Mouse (Mus musculus) heart, embryonic 10.5 days (tissue): ENCODE results near the gene Atraid. TPM values are rescaled to one million over a fixed set of nuclear protein-coding genes. Genes with fewer than 3 reads are reported as not detected.

ENCODE experiments used
- DNase-seq: peaks from one replicate; pipeline ENCODE4 v3.0.0-alpha.2; 2017; ENCODE audit warnings: low spot score
- H3K27ac ChIP-seq: fragments of 300-500 bp; sonication (generic); 2 replicates; pipeline ENCODE4 v1.5.1; 2016; ENCODE audit warnings: mild to moderate bottlenecking
- H3K27me3 ChIP-seq: fragments of 300-500 bp; sonication (generic); 2 replicates; pipeline ENCODE4 v1.6.1; 2016; ENCODE audit warnings: mild to moderate bottlenecking; ENCODE audit not compliant: poor library complexity, insufficient read depth, severe bottlenecking
- H3K36me3 ChIP-seq: fragments of 300-500 bp; sonication (generic); 2 replicates; pipeline ENCODE4 v1.6.1; 2016; ENCODE audit warnings: mild to moderate bottlenecking, moderate library complexity
- H3K4me1 ChIP-seq: fragments of 300-500 bp; sonication (generic); 2 replicates; pipeline ENCODE4 v1.6.1; 2016; ENCODE audit warnings: mild to moderate bottlenecking
- H3K4me3 ChIP-seq: fragments of 300-500 bp; sonication (generic); 2 replicates; pipeline ENCODE4 v1.5.1; 2016; ENCODE audit warnings: mild to moderate bottlenecking, moderate library complexity
- H3K9me3 ChIP-seq: fragments of 300-500 bp; sonication (generic); 2 replicates; pipeline ENCODE4 v1.6.1; 2016; ENCODE audit warnings: mild to moderate bottlenecking, moderate library complexity
- WGBS: fragments of 180-500 bp; shearing (Covaris S2); methylation state at CpG from one replicate; pipeline ENCODE4 v1.1.7; 2016; 5-methylcytosine and 5-hydroxymethylcytosine counted together
- polyA plus RNA-seq: library from polyadenylated mRNA; unstranded; fragments of >200 nt; fragmentation: Nextera tagmentation; extraction: Ambion mirVana; gene quantifications from 2 replicates; pipeline ENCODE4 v1.2.1, GENCODE M21; 2016

Atraid gene
- polyA plus RNA-seq, 1 experiment from 2014 or later: 79.7 TPM

DNA sequence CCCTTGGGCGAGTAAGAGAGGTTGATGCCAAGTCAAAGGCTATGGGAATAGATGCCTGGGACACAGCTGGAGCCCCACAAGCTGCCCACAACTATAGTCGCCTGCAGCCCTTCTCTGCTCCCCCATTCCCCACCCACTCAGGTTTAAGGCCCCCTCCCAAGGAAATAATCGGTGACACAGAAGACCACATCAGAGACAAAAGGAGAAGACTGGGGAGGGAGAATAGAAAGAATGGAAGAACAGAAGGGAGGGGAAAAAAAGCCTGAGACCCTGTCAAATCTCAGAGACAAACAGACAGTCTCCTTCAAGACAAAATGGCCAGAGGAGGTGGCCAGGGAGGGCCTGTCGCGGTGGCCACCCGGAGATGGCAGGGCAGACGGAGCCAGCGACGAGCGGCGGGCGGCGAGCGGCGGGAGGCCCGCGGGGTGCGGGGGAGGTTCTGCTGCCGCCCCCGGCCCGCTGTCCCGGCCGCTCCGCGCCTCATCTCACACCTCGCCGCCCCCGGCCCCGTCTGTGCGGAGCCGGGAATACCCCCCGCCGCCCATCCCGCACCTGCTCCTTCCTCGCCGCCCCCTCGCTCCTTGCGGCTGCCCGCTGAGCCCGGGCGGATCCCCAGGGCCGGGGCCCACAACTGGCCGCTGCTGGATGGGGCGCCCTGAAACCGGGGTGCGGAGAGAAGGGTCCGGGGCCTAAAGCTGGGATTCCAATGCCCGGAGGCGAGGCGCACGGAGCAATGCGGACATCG is 44.3 kb downstream of the Atraid start:
- no peak for DNase-seq
- Histone ChIP-seq H3K4me1 (peaks cover 38% of the 10 kb centered on the region), H3K9me3 (no peaks in the 10 kb centered on the region), H3K4me3 (peak overlapping the region; percentile 54), H3K36me3 (no peaks in the 10 kb centered on the region), H3K27me3 (peaks cover 100% of the 10 kb centered on the region), H3K27ac (peak overlapping the region; percentile 13)
- 3% methylated on average over 53 of the region's 53 CpGs for WGBS

DNA sequence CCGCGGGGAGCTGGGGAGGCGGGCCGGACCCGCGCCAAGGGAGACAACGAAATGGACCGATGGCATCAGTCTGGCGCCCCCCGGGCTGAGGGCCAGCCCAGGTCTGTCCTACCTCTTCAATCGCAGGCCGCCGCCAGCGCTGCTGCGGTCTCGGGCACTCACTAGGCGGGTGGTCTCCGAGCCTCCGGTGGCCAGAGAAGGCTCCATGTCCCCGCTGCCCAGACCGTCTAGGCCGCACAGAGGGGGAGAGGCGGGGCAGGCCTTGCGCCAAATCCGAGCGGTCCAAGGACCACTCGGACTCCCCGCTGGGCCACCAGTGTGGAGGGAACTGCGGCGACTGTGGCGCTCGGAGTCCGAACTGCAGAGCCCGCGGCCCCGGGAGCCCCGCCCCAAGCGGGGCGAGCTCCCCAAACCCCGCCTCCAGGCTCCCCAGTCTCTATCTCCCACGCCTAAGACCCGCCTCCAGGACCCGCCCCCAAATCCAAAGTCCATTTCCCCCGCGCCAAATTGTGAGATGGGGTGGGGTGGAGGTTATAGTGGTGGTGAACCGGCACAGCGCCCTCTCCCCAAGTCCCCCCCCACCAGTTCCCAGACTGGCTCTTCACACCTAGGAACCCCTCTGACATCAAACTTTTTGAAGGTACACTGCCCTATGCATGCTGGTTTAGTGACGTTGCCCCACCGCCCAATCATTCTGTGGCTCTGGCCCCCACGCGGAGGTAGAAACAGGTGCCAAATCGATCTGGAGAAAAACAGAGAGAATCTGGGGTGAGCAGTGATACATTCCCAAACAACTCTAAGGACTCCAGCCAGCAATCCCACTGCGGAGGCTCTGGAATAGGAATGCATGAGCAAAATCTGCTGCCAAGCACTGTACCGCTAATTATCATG is 45.3 kb downstream of the Atraid start:
- H3K27ac ChIP-seq: peak overlapping the region; percentile 13
- H3K27me3 ChIP-seq: peaks cover 100% of the 10 kb centered on the region
- H3K4me1 ChIP-seq: peaks cover 38% of the 10 kb centered on the region
- no peaks in the 10 kb centered on the region for H3K9me3 ChIP-seq
- H3K36me3 ChIP-seq: no peaks in the 10 kb centered on the region
- H3K4me3 ChIP-seq: peak overlapping the region; percentile 54
- DNase-seq: no peak
- WGBS: under 1% methylated on average over 53 of the region's 54 CpGs

DNA sequence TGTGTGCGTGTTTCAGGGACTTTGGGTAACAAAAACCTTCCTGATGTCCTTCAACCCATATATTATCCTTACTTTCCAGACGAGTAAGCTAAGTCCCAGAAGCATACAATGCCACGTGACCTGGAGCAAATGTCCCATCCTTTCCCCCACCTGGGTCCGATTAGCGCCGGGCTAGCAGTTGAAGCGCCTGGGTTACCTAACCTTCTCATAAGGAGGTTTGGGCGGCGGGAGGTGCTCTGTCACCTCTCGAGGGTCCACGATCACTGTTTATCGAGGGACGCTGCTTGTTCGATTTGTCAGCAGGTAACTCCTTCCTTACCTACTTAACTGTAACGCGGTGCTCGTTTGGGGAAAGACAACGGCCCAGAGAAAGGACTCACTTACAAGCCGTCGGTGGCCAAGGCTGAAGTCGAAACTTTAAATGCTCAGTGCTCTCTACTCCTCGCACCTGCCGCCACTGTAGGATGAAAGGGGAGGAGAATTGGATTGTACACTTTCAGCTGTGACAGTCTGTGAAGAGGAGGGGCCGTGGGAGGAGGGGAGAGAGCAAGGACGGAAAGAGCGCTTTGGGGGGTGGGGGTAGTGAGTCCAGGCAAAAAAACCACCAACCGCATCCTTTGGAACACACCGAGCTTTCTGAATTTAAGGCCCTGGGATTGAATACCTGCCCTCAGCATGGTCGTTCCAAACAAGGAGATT is 46.1 kb downstream of the Atraid start:
- peaks cover 38% of the 10 kb centered on the region for H3K4me1 ChIP-seq
- 4% methylated on average over 29 of the region's 29 CpGs for WGBS
- peaks cover 99% of the 10 kb centered on the region for H3K27me3 ChIP-seq
- H3K27ac ChIP-seq: peak overlapping the region; percentile 67; the same call in 1 of the 2 replicates
- H3K36me3 ChIP-seq: no peaks in the 10 kb centered on the region
- no peaks in the 10 kb centered on the region for H3K9me3 ChIP-seq
- H3K4me3 ChIP-seq: peak overlapping the region; percentile 54
- DNase-seq: no peak

DNA sequence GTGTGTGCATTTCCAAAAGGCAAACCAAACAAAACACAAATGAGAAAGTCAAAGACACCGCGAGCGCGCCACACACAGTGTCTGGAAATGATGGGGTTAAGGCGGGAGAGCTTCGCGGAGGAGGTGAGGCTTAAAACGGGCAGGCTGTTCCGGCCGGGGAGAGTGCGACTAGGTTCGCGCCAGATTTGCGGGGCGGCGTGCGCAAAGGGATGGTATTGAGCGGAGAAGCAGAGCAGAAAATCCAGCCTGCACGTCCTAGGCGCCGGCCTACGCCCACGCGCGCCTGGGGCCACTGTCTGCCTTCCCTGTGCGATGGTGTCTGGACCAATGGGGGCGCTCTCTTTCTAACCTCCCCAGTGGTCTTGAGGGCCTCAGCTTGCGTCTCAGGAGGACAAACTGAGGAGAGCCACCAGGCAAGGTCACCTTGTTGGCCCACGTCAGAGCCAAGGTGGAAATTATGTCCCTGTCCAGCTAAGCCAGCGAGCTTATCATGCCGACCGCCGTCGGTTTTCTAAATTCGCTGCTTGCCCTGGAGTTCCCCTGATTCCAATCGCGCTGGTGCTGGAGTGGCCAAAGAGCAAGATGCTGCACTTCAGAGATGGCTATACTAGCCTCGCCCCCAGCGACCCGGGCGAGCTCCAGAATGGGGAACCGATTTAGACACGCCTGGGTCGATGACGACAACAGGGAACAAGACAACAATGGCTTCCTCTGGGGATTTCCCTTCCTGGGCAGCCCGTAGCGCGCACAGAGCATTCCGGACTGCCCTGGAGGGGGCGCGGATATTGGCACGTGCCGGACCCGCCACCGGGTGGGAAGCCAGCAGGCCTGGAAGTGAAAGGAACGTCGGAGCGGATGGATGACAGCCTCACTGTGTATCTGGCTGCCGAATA is 46.9 kb downstream of the Atraid start:
- under 1% methylated on average over 59 of the region's 59 CpGs for WGBS
- Histone ChIP-seq H3K27me3 (peaks cover 98% of the 10 kb centered on the region), H3K9me3 (no peaks in the 10 kb centered on the region), H3K27ac (peak overlapping the region; percentile 67), H3K4me1 (peaks cover 38% of the 10 kb centered on the region), H3K36me3 (no peaks in the 10 kb centered on the region), H3K4me3 (peak overlapping the region; percentile 54)
- DNase-seq: no peak

DNA sequence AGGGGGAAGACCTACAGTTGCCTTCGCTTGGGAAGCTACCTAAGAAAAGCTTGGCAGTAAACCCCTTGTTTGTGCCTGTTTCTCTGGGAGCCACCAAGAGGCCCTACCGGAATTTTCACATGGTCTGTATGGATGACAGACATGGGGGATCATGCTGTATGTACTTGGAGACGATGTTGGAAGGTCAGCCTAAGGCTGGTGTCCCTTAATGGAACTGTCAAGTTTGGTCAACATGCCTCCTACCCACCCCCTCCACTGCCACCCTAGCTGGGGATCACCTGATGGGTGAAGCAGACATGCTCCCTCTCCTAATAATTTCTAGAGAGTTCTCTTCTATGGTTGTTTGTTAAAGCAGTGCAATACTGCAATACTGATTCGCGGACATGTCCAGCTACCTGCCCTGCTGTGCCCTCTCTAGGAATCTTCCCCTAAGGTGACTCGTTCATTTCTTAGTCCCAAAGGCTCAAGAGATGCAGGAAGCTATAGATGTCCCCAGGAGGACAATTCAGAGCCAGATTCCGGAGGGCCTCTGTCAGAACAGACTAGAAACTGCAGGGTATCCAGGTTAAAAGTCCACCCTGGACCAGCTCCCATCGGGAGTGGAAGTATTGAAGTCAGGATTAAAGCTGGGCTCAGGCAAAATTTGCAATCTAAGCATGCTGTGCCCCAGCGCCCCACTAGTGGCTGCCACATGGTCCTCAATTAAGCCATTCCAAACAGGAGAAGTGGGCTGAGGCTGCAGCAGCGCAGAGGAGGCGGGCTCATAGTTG is 47.8 kb downstream of the Atraid start:
- H3K27me3 ChIP-seq: peaks cover 89% of the 10 kb centered on the region
- WGBS: 30% methylated on average over 11 of the region's 11 CpGs

More for the DNA sequence above, 47.8 kb downstream of the Atraid start:
- Histone ChIP-seq H3K4me3 (peak overlapping the region; percentile 54), H3K36me3 (no peaks in the 10 kb centered on the region), H3K27ac (peak overlapping the region; percentile 67), H3K9me3 (no peaks in the 10 kb centered on the region), H3K4me1 (peaks cover 38% of the 10 kb centered on the region)
- DNase-seq: no peak

Other genes starting within 250 kb of the Atraid start
- 16.3 and 16.6 TPM in 2 replicates for gene Mapre3, start 233.7 kb upstream of the Atraid start, polyA plus RNA-seq
- 86.3 and 87.4 TPM in 2 replicates for gene Tmem214, start 180.3 kb upstream of the Atraid start, polyA plus RNA-seq
- gene Agbl5, start 159.6 kb upstream of the Atraid start, polyA plus RNA-seq: 12.3 and 17.4 TPM in 2 replicates
- gene Ost4, start 140.5 kb upstream of the Atraid start, polyA plus RNA-seq: 432 and 455 TPM in 2 replicates
- 166 and 172 TPM in 2 replicates for gene Emilin1, start 134.9 kb upstream of the Atraid start, polyA plus RNA-seq
- gene Khk, start 126.9 kb upstream of the Atraid start, polyA plus RNA-seq: 10.5 and 14.5 TPM in 2 replicates
- 5.5 and 6.0 TPM in 2 replicates for gene Cgref1, start 102.7 kb upstream of the Atraid start, polyA plus RNA-seq
- gene Preb, start 88.0 kb upstream of the Atraid start, polyA plus RNA-seq: 118 and 124 TPM in 2 replicates
- 0.11 and 0.17 TPM in 2 replicates for gene Tcf23, start 79.7 kb upstream of the Atraid start, polyA plus RNA-seq
- gene Slc5a6, start 612 bp downstream of the Atraid start, polyA plus RNA-seq: 9.9 and 11.3 TPM in 2 replicates
- gene Cad, start 6.5 kb downstream of the Atraid start, polyA plus RNA-seq: 42.7 and 50.9 TPM in 2 replicates
- gene Dnajc5g, start 58.0 kb downstream of the Atraid start, polyA plus RNA-seq: not detected in 2 replicates
- 0.62 and 0.67 TPM in 2 replicates for gene Slc30a3, start 59.9 kb downstream of the Atraid start, polyA plus RNA-seq
- 17.0 and 23.8 TPM in 2 replicates for gene Trim54, start 68.4 kb downstream of the Atraid start, polyA plus RNA-seq
- not detected in 2 replicates for gene Ucn, start 90.5 kb downstream of the Atraid start, polyA plus RNA-seq
- gene Mpv17, start 105.9 kb downstream of the Atraid start, polyA plus RNA-seq: 77.3 and 87.3 TPM in 2 replicates
- 0.77 and 1.00 TPM in 2 replicates for gene Gm29609, start 131.6 kb downstream of the Atraid start, polyA plus RNA-seq
- gene Gtf3c2, start 131.8 kb downstream of the Atraid start, polyA plus RNA-seq: 67.1 and 81.9 TPM in 2 replicates
- 133 TPM in 2 replicates for gene Snx17, start 144.9 kb downstream of the Atraid start, polyA plus RNA-seq
- 73.4 and 77.6 TPM in 2 replicates for gene Eif2b4, start 145.1 kb downstream of the Atraid start, polyA plus RNA-seq
- 7.3 and 11.0 TPM in 2 replicates for gene Zfp513, start 154.0 kb downstream of the Atraid start, polyA plus RNA-seq
- 148 and 151 TPM in 2 replicates for gene Ppm1g, start 172.4 kb downstream of the Atraid start, polyA plus RNA-seq
- gene Nrbp1, start 192.6 kb downstream of the Atraid start, polyA plus RNA-seq: 149 and 153 TPM in 2 replicates
- gene Gm9970, start 192.9 kb downstream of the Atraid start, polyA plus RNA-seq: 0.28 TPM in 1 of 2 replicates, not detected in the other
- gene Krtcap3, start 203.4 kb downstream of the Atraid start, polyA plus RNA-seq: 10.2 and 13.1 TPM in 2 replicates
- 28.6 and 31.1 TPM in 2 replicates for gene Ift172, start 242.8 kb downstream of the Atraid start, polyA plus RNA-seq
- 30.2 and 51.9 TPM in 2 replicates for gene Fndc4, start 247.8 kb downstream of the Atraid start, polyA plus RNA-seq
- 0.15 and 0.63 TPM in 2 replicates for gene Gckr, start 249.1 kb downstream of the Atraid start, polyA plus RNA-seq